Mouse (Mus musculus) C2C12 (cell line): ENCODE measurements around the gene Tmem213.

Experiments
- CEBPB ChIP-seq: IDR thresholded peaks from one replicate; pipeline ENCODE4 v1.6.1; 2011; ENCODE audit warnings: low read depth, mild to moderate bottlenecking, control low read depth, moderate library complexity
- CTCF ChIP-seq: IDR thresholded peaks from one replicate; pipeline ENCODE4 v1.5.1; 2011; ENCODE audit not compliant: control insufficient read depth, insufficient read depth, insufficient read length
- FOSL1 ChIP-seq: IDR thresholded peaks from one replicate; pipeline ENCODE4 v1.8.0; 2011; ENCODE audit warnings: mild to moderate bottlenecking, low read length; ENCODE audit not compliant: poor library complexity, insufficient read depth, severe bottlenecking
- MAX ChIP-seq: IDR thresholded peaks from one replicate; pipeline ENCODE4 v1.6.1; 2011; ENCODE audit warnings: mild to moderate bottlenecking, control low read depth
- MYOD1 ChIP-seq: IDR thresholded peaks from one replicate; pipeline ENCODE4 v1.6.1; 2011; ENCODE audit warnings: low read depth; ENCODE audit not compliant: control insufficient read depth, insufficient read length
- MYOG ChIP-seq: IDR thresholded peaks from one replicate; pipeline ENCODE4 v1.6.1; 2011; ENCODE audit not compliant: control insufficient read depth, insufficient read length; ENCODE audit errors: extremely low read depth
- USF1 ChIP-seq: IDR thresholded peaks from one replicate; pipeline ENCODE4 v1.6.1; 2011; ENCODE audit warnings: low read depth, mild to moderate bottlenecking, control low read depth, moderate library complexity

- TF ChIP-seq CTCF (no peak), MYOG (no peak), MYOD1 (no peak), MAX (no peak), USF1 (no peak), FOSL1 (no peak), CEBPB (no peak)
Observed at GRCm38 (mm10) chr6:38072137-38072796, 36.8 kb upstream of the Tmem213 start.
